Mouse (Mus musculus): ENCODE measurements around the gene Sik2. TPM values are rescaled to one million over a fixed set of nuclear protein-coding genes. Genes with fewer than 3 reads are reported as not detected.

Sik2 gene
- polyA plus RNA-seq, 1 experiment, result 9.9 TPM

GRCm38 (mm10) chr9:50900026-50900920 is 108.6 kb downstream of the Sik2 start:
- TF ChIP-seq POLR2A (IDR thresholded peaks at IDR 0.05; ENCODE audit: low read depth, low read length) (no peak), CTCF (IDR thresholded peaks at IDR 0.05; ENCODE audit: extremely low read depth, insufficient read length, insufficient replicate concordance, low read depth, low read length) (no peak)
- Histone ChIP-seq H3K36me3 (ENCODE audit: control insufficient read depth, insufficient read depth, low read length) (peaks cover 39% of the 10 kb centered on the region), H3K4me3 (ENCODE audit: low read depth, low read length) (no peak overlapping the region), H3K27ac (ENCODE audit: insufficient read depth, low read depth, low read length) (no peak overlapping the region), H3K4me1 (ENCODE audit: control insufficient read depth, insufficient read depth, insufficient read length, low read length) (peaks cover 4% of the 10 kb centered on the region; the same call in 1 of the 2 replicates), H3K27me3 (ENCODE audit: control insufficient read depth, insufficient read depth, low read length) (no peaks in the 10 kb centered on the region)
- 74% methylated on average over 7 of the region's 7 CpGs for WGBS

- Histone ChIP-seq H3K4me3 (ENCODE audit: low read depth, low read length) (no peak overlapping the region), H3K27me3 (ENCODE audit: control insufficient read depth, insufficient read depth, low read length) (no peaks in the 10 kb centered on the region), H3K4me1 (ENCODE audit: control insufficient read depth, insufficient read depth, insufficient read length, low read length) (no peaks in the 10 kb centered on the region), H3K27ac (ENCODE audit: insufficient read depth, low read depth, low read length) (no peak overlapping the region), H3K36me3 (ENCODE audit: control insufficient read depth, insufficient read depth, low read length) (peaks cover 45% of the 10 kb centered on the region)
- TF ChIP-seq CTCF (IDR thresholded peaks at IDR 0.05; ENCODE audit: extremely low read depth, insufficient read length, insufficient replicate concordance, low read depth, low read length) (no peak), POLR2A (IDR thresholded peaks at IDR 0.05; ENCODE audit: low read depth, low read length) (no peak)
- 82% methylated on average over 4 of the region's 4 CpGs for WGBS
Measured at GRCm38 (mm10) chr9:50893665-50894064, 115.2 kb downstream of the Sik2 start.

- Histone ChIP-seq H3K27me3 (ENCODE audit: control insufficient read depth, insufficient read depth, low read length) (no peaks in the 10 kb centered on the region), H3K4me1 (ENCODE audit: control insufficient read depth, insufficient read depth, insufficient read length, low read length) (peaks cover 7% of the 10 kb centered on the region; the same call in 1 of the 2 replicates), H3K4me3 (ENCODE audit: low read depth, low read length) (no peak overlapping the region), H3K27ac (ENCODE audit: insufficient read depth, low read depth, low read length) (no peak overlapping the region), H3K36me3 (ENCODE audit: control insufficient read depth, insufficient read depth, low read length) (peaks cover 22% of the 10 kb centered on the region)
- WGBS, result 77% methylated on average over 3 of the region's 3 CpGs
- TF ChIP-seq POLR2A (IDR thresholded peaks at IDR 0.05; ENCODE audit: low read depth, low read length) (no peak), CTCF (IDR thresholded peaks at IDR 0.05; ENCODE audit: extremely low read depth, insufficient read length, insufficient replicate concordance, low read depth, low read length) (no peak)
Measured at GRCm38 (mm10) chr9:50890494-50891090, 118.3 kb downstream of the Sik2 start.

DNA sequence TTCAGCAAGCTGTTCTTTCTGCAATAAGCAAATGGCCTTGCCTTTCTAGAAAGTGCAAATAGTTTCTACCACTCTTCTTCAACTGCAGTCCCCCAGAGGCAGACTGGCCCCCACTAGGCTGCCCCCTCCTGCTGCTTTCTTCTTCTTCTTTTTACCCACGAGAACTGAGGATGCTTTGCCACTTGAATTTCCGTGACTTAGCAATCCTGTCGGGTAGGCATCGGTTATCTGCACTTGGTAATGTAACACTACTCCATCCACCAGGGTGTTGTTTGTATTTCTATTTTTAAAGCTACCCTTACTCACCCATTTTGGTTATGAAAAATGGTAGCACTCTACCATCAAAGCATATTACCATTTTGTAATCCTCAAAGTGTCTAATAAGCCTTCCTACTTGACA is 118.9 kb downstream of the Sik2 start:
- TF ChIP-seq POLR2A (IDR thresholded peaks at IDR 0.05; ENCODE audit: low read depth, low read length) (no peak), CTCF (IDR thresholded peaks at IDR 0.05; ENCODE audit: extremely low read depth, insufficient read length, insufficient replicate concordance, low read depth, low read length) (no peak)
- Histone ChIP-seq H3K27ac (ENCODE audit: insufficient read depth, low read depth, low read length) (no peak overlapping the region), H3K27me3 (ENCODE audit: control insufficient read depth, insufficient read depth, low read length) (no peaks in the 10 kb centered on the region), H3K4me3 (ENCODE audit: low read depth, low read length) (no peak overlapping the region), H3K36me3 (ENCODE audit: control insufficient read depth, insufficient read depth, low read length) (peaks cover 17% of the 10 kb centered on the region; the same call in 1 of the 2 replicates), H3K4me1 (ENCODE audit: control insufficient read depth, insufficient read depth, insufficient read length, low read length) (peaks cover 9% of the 10 kb centered on the region; the same call in 1 of the 2 replicates)
- 92% methylated on average over 4 of the region's 4 CpGs for WGBS

DNA sequence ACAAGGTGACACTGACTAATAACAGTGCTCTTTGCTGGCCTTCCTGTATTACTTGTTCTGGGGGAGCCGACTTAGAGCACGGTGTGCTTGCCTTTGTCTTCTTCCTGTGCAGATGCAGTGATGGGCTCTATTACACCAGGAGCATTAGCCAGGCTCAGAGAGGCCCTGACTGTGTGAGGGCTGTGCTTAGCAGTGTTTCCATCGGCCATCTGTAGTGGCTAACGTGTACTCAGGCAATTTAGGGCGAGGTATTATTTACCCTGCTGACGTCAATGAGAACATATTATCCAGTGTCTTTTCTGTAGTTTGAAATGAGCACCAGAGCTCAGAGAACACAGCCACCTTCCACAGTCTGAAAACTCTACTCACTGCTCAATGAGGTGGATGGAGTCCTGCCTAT is 119.7 kb downstream of the Sik2 start:
- H3K4me3 ChIP-seq (ENCODE audit: low read depth, low read length), result no peak overlapping the region
- H3K36me3 ChIP-seq (ENCODE audit: control insufficient read depth, insufficient read depth, low read length), result peaks cover 11% of the 10 kb centered on the region; the same call in 1 of the 2 replicates
- WGBS, result 45% methylated on average over 6 of the region's 6 CpGs
- H3K27me3 ChIP-seq (ENCODE audit: control insufficient read depth, insufficient read depth, low read length), result no peaks in the 10 kb centered on the region
- H3K4me1 ChIP-seq (ENCODE audit: control insufficient read depth, insufficient read depth, insufficient read length, low read length), result peaks cover 9% of the 10 kb centered on the region; the same call in 1 of the 2 replicates
- no peak overlapping the region for H3K27ac ChIP-seq (ENCODE audit: insufficient read depth, low read depth, low read length)
- TF ChIP-seq POLR2A (IDR thresholded peaks at IDR 0.05; ENCODE audit: low read depth, low read length) (no peak), CTCF (IDR thresholded peaks at IDR 0.05; ENCODE audit: extremely low read depth, insufficient read length, insufficient replicate concordance, low read depth, low read length) (no peak)

DNA sequence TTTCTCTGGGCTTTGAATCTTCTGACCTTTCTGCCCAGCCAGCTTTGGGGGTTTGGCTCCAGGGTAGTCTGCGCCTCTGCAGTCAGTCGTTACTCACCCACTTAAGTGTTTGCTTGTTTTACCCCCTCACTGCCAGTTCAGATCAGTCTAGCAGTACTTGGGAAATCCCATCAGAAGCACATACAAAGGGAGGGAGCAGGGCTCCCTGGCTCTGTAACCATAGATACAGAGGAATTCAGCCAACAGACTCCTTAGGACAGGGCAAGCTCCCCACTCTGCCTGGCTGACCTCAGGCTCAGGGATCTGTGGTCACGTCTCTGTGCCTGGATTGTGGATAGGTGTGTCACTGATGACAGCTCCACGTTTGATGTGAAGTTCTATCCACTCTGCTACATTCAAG is 121.5 kb downstream of the Sik2 start:
- peaks cover 9% of the 10 kb centered on the region; the same call in 1 of the 2 replicates for H3K4me1 ChIP-seq (ENCODE audit: control insufficient read depth, insufficient read depth, insufficient read length, low read length)
- H3K27ac ChIP-seq (ENCODE audit: insufficient read depth, low read depth, low read length), result 0 out of 2 replicates have a peak overlapping the region, but pooled peaks have one; percentile 11
- no peaks in the 10 kb centered on the region for H3K27me3 ChIP-seq (ENCODE audit: control insufficient read depth, insufficient read depth, low read length)
- WGBS, result 48% methylated on average over 4 of the region's 4 CpGs
- H3K36me3 ChIP-seq (ENCODE audit: control insufficient read depth, insufficient read depth, low read length), result peaks cover 3% of the 10 kb centered on the region; the same call in 1 of the 2 replicates
- H3K4me3 ChIP-seq (ENCODE audit: low read depth, low read length), result no peak overlapping the region
- TF ChIP-seq CTCF (IDR thresholded peaks at IDR 0.05; ENCODE audit: extremely low read depth, insufficient read length, insufficient replicate concordance, low read depth, low read length) (no peak), POLR2A (IDR thresholded peaks at IDR 0.05; ENCODE audit: low read depth, low read length) (no peak)

GRCm38 (mm10) chr9:50886870-50887269 is 122.0 kb downstream of the Sik2 start:
- Histone ChIP-seq H3K4me1 (ENCODE audit: control insufficient read depth, insufficient read depth, insufficient read length, low read length) (peaks cover 9% of the 10 kb centered on the region; the same call in 1 of the 2 replicates), H3K27me3 (ENCODE audit: control insufficient read depth, insufficient read depth, low read length) (no peaks in the 10 kb centered on the region), H3K4me3 (ENCODE audit: low read depth, low read length) (no peak overlapping the region), H3K36me3 (ENCODE audit: control insufficient read depth, insufficient read depth, low read length) (peaks cover 1% of the 10 kb centered on the region; the same call in 1 of the 2 replicates), H3K27ac (ENCODE audit: insufficient read depth, low read depth, low read length) (0 out of 2 replicates have a peak overlapping the region, but pooled peaks have one; percentile 11)
- no peak for TF ChIP-seq CTCF (IDR thresholded peaks at IDR 0.05; ENCODE audit: extremely low read depth, insufficient read length, insufficient replicate concordance, low read depth, low read length)
- TF ChIP-seq POLR2A (IDR thresholded peaks at IDR 0.05; ENCODE audit: low read depth, low read length), result no peak
- 38% methylated on average over 1 of the region's 1 CpGs for WGBS

Data from small intestine, adult 2 months (tissue).